Mouse (Mus musculus): Measurements from ENCODE around the gene Ddias.

The Ddias gene

DNA sequence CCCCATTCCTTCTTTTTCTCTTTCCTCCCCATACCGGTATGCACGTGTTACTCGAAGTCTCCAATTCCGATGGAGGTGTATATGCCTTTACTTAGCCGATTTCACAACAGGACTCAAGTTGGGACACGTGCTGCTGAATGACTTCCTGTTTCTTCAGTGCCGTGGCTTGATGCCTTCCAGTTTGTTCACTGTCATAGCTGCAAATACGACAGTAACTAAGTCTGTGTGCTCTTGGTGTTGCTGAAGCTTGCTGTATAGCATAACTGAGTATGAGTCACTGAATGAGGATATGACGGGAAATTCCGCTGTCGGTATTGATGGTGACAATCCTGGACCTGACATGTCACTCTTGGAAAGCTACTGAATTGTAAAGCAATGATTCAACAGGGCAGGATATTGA lies 36.8 kb downstream of the Ddias start:
- Histone ChIP-seq H3K36me3 (ENCODE audit: insufficient read depth, low read length) (peaks cover 9% of the 10 kb centered on the region; the same call in 1 of the 2 replicates), H3K9me3 (ENCODE audit: low read length) (no peaks in the 10 kb centered on the region), H3K4me3 (replicated peaks; ENCODE audit: low read length) (no peak overlapping the region), H3K4me1 (replicated peaks; ENCODE audit: low read depth, low read length) (no peaks in the 10 kb centered on the region), H3K27me3 (ENCODE audit: insufficient read depth, low read length) (no peaks in the 10 kb centered on the region)
- TF ChIP-seq POU5F1 (IDR thresholded peaks at IDR 0.05; ENCODE audit: borderline replicate concordance, low read length), result no peak
- TF ChIP-seq CTCF (conservative IDR thresholded peaks at IDR 0.05; ENCODE audit: low read length), result no peak
- TF ChIP-seq NANOG (IDR thresholded peaks at IDR 0.05; ENCODE audit: borderline replicate concordance, low read length), result no peak

DNA sequence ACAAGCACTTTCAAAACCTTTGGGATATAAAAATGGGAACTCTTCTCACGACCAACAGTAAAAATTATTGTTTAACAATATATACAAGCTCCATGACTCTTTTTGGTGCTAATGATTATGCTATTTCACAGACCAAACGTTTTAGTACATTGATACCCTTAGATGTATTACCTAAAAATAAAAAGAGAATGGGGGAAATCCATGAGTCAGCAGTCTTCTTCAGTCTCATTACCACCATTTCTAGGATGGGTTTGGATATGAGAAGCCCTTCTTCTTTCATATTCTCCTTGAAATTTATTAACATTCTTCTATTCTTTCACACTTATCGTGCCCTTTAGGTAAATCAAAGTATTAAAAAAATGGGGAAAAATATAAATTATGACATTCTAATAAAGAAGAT lies 37.6 kb downstream of the Ddias start:
- TF ChIP-seq POU5F1 (IDR thresholded peaks at IDR 0.05; ENCODE audit: borderline replicate concordance, low read length) (no peak), NANOG (IDR thresholded peaks at IDR 0.05; ENCODE audit: borderline replicate concordance, low read length) (no peak), CTCF (conservative IDR thresholded peaks at IDR 0.05; ENCODE audit: low read length) (no peak)
- no peaks in the 10 kb centered on the region for H3K4me1 ChIP-seq (replicated peaks; ENCODE audit: low read depth, low read length)
- H3K9me3 ChIP-seq (ENCODE audit: low read length), result no peaks in the 10 kb centered on the region

DNA sequence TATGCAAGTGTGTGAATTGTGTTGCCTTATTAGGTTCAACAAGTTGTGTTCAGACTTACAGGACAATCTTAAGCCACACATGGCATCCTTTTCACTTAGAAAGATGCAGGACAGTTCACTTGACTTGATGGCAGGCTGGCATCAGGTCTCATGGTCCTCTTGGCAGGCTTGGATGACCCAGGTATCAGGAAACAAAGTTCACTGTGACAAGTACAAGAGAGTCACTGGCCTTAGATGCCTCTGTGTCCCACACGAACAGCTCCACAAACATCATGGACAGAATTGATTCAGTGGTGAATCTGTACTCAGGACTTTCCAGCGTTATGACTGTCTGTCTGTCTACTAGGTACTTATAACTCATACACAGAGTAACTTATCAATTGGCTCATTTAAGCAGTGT lies 39.7 kb downstream of the Ddias start:
- TF ChIP-seq POU5F1 (IDR thresholded peaks at IDR 0.05; ENCODE audit: borderline replicate concordance, low read length) (no peak), NANOG (IDR thresholded peaks at IDR 0.05; ENCODE audit: borderline replicate concordance, low read length) (no peak)
- Histone ChIP-seq H3K36me3 (ENCODE audit: insufficient read depth, low read length) (peaks cover 9% of the 10 kb centered on the region; the same call in 1 of the 2 replicates), H3K4me3 (replicated peaks; ENCODE audit: low read length) (no peak overlapping the region), H3K4me1 (replicated peaks; ENCODE audit: low read depth, low read length) (no peaks in the 10 kb centered on the region), H3K9me3 (ENCODE audit: low read length) (no peaks in the 10 kb centered on the region), H3K27me3 (ENCODE audit: insufficient read depth, low read length) (no peaks in the 10 kb centered on the region)

More for the DNA sequence above, 37.6 kb downstream of the Ddias start:
- no peak overlapping the region for H3K4me3 ChIP-seq (replicated peaks; ENCODE audit: low read length)
- H3K27me3 ChIP-seq (ENCODE audit: insufficient read depth, low read length), result no peaks in the 10 kb centered on the region
- H3K36me3 ChIP-seq (ENCODE audit: insufficient read depth, low read length), result peaks cover 9% of the 10 kb centered on the region; the same call in 1 of the 2 replicates

DNA sequence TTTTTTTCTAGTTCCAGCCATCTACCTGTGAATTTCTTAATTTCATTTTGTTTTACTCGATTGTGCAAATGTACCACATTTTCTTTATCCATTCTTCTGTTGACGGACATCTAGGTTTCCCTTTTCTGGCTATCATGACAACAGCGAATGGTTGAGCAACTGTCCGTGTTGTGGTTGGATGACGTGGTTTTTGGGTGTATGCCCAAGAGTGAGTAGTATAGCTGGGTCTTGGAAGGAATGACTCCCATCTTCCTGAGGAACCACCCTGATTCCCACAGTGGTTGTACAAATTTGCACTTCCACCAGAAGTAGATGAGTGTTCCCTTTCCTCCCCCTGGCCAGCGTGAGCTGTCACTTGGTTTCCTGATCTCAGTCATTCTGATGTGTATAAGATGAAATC lies 41.7 kb downstream of the Ddias start:
- H3K27me3 ChIP-seq (ENCODE audit: insufficient read depth, low read length), result no peaks in the 10 kb centered on the region
- no peak overlapping the region for H3K4me3 ChIP-seq (replicated peaks; ENCODE audit: low read length)
- TF ChIP-seq POU5F1 (IDR thresholded peaks at IDR 0.05; ENCODE audit: borderline replicate concordance, low read length), result no peak
- no peak for TF ChIP-seq NANOG (IDR thresholded peaks at IDR 0.05; ENCODE audit: borderline replicate concordance, low read length)
- no peak for TF ChIP-seq CTCF (conservative IDR thresholded peaks at IDR 0.05; ENCODE audit: low read length)
- H3K4me1 ChIP-seq (replicated peaks; ENCODE audit: low read depth, low read length), result no peaks in the 10 kb centered on the region
- peaks cover 9% of the 10 kb centered on the region; the same call in 1 of the 2 replicates for H3K36me3 ChIP-seq (ENCODE audit: insufficient read depth, low read length)
- H3K9me3 ChIP-seq (ENCODE audit: low read length), result no peaks in the 10 kb centered on the region

DNA sequence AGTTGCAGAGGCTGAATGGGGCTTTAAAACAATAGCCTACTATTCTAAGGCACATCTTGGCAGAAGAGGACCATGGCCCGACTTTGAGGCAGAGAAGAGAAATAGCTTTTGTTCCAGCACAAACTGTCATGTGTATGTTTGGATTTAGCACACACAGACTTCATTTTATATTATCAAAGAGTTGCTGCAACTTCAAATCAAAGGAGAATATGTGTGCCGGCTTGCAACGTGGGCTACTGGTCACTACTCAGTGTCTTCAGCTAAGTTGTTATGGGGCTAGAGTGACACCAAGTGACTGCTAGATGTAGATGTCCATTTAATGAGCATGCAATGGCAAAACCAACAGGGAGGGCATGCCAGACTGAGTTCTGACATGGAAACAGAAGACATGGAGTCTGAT lies 46.1 kb downstream of the Ddias start:
- no peaks in the 10 kb centered on the region for H3K4me1 ChIP-seq (replicated peaks; ENCODE audit: low read depth, low read length)
- no peaks in the 10 kb centered on the region for H3K9me3 ChIP-seq (ENCODE audit: low read length)
- no peaks in the 10 kb centered on the region for H3K36me3 ChIP-seq (ENCODE audit: insufficient read depth, low read length)
- no peak overlapping the region for H3K4me3 ChIP-seq (replicated peaks; ENCODE audit: low read length)
- H3K27me3 ChIP-seq (ENCODE audit: insufficient read depth, low read length), result no peaks in the 10 kb centered on the region
- TF ChIP-seq NANOG (IDR thresholded peaks at IDR 0.05; ENCODE audit: borderline replicate concordance, low read length), result no peak
- TF ChIP-seq POU5F1 (IDR thresholded peaks at IDR 0.05; ENCODE audit: borderline replicate concordance, low read length), result no peak
- TF ChIP-seq CTCF (conservative IDR thresholded peaks at IDR 0.05; ENCODE audit: low read length), result no peak

DNA sequence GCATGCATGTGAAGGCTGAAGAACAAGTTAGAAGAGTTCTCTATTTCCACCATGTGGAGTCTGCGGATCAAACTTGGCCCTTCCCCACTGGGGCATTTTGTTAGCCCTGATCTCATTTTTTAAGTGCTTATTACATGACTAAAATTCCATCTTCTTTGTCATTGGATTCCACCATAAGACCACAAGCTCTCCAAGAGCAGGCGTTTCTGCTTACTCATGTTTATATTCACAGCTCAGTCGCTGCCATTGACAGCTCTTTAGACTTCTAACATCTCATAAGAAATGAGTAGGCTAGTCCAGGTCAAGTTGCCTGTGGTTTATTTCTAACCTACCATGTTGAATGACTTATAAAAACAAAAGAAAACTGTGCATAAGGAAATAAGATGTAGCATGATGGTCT lies 47.8 kb downstream of the Ddias start:
- no peaks in the 10 kb centered on the region for H3K36me3 ChIP-seq (ENCODE audit: insufficient read depth, low read length)
- no peaks in the 10 kb centered on the region for H3K9me3 ChIP-seq (ENCODE audit: low read length)
- no peak overlapping the region for H3K4me3 ChIP-seq (replicated peaks; ENCODE audit: low read length)
- H3K27me3 ChIP-seq (ENCODE audit: insufficient read depth, low read length), result no peaks in the 10 kb centered on the region
- H3K4me1 ChIP-seq (replicated peaks; ENCODE audit: low read depth, low read length), result no peaks in the 10 kb centered on the region
- TF ChIP-seq NANOG (IDR thresholded peaks at IDR 0.05; ENCODE audit: borderline replicate concordance, low read length) (no peak), POU5F1 (IDR thresholded peaks at IDR 0.05; ENCODE audit: borderline replicate concordance, low read length) (no peak)

DNA sequence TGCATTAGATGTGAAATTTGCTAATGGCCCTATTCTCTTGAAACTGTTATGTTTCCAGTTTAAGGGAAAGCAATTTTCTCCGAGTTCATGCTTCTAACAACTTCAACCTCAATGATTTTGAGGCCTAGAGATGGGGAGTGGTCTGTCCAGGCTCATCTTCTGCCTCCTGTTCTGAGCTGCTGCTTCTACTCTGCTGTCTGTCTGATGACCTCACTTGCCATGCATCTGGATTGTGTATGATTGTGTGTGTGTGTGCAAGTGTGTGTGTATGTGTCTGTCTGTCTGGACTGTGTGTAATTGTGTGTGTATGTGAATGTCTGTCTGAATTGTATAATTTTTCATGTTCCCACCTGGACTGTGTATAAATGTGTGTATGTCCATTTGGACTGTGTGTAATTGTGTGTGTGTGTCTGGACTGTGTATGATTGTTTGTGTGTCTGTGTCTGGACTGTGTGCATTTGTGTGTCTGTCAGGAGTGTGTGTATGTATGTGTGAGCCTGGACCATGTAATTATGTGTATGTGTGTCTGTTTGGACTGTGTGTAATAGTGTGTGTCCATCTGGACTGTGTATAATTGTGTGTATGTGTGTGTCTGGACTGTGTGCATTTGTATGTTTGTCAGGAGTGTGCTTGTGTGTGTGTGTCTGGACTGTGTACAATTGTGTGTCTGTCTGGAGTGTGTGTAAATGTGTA lies 51.5 kb downstream of the Ddias start:
- Histone ChIP-seq H3K27me3 (ENCODE audit: insufficient read depth, low read length) (no peaks in the 10 kb centered on the region), H3K4me3 (replicated peaks; ENCODE audit: low read length) (no peak overlapping the region), H3K9me3 (ENCODE audit: low read length) (no peaks in the 10 kb centered on the region), H3K36me3 (ENCODE audit: insufficient read depth, low read length) (no peaks in the 10 kb centered on the region), H3K4me1 (replicated peaks; ENCODE audit: low read depth, low read length) (no peaks in the 10 kb centered on the region)
- no peak for TF ChIP-seq POU5F1 (IDR thresholded peaks at IDR 0.05; ENCODE audit: borderline replicate concordance, low read length)

DNA sequence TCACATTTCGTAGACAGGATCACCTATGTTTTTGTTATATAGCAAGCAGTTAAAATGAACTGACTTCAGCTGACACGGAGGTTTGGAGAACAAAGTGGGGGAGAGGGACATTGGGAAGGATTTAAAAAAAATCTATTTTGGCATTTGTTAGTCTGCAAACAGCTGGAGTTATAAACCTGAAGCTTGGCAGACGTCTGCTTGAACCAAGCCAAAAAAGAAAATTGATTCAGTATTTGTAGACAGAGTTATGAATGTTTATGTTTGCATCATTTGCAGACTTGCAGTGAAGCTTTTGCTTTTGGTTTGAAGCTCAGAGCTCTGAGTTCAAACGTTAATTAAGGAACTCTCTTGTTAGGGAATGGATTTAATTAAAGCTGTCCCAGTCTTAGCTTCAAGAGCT lies 52.2 kb downstream of the Ddias start:
- Histone ChIP-seq H3K9me3 (ENCODE audit: low read length) (no peaks in the 10 kb centered on the region), H3K36me3 (ENCODE audit: insufficient read depth, low read length) (no peaks in the 10 kb centered on the region), H3K4me1 (replicated peaks; ENCODE audit: low read depth, low read length) (no peaks in the 10 kb centered on the region), H3K4me3 (replicated peaks; ENCODE audit: low read length) (no peak overlapping the region), H3K27me3 (ENCODE audit: insufficient read depth, low read length) (no peaks in the 10 kb centered on the region)
- TF ChIP-seq POU5F1 (IDR thresholded peaks at IDR 0.05; ENCODE audit: borderline replicate concordance, low read length), result no peak
- no peak for TF ChIP-seq NANOG (IDR thresholded peaks at IDR 0.05; ENCODE audit: borderline replicate concordance, low read length)
- no peak for TF ChIP-seq CTCF (conservative IDR thresholded peaks at IDR 0.05; ENCODE audit: low read length)

DNA sequence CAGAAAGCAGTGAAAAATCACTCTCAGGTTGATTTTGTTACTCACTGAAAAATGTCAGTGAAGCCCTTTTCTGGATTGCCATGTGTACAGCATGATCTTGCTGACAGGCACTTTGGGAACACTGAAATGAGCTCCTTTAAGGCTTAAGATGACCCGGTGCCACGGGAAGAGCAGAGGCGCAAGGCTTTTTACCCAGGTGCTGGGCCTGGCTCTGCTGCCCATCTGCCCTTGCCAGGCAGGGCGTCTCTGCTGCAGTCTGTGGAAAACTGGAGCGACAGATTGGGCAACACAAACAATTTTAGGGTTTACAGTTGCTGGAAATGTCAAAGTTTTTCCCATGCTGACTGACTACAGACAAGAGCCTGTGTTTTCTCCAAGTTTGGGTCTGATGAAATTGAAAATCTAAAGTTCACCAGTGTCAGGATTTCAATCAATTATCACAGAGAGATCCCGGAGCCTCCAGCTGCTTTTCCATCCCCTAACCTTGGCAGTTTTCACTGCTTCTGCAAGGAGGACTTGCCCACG lies 53.0 kb downstream of the Ddias start:
- Histone ChIP-seq H3K4me1 (replicated peaks; ENCODE audit: low read depth, low read length) (no peaks in the 10 kb centered on the region), H3K27me3 (ENCODE audit: insufficient read depth, low read length) (no peaks in the 10 kb centered on the region), H3K9me3 (ENCODE audit: low read length) (no peaks in the 10 kb centered on the region), H3K4me3 (replicated peaks; ENCODE audit: low read length) (no peak overlapping the region), H3K36me3 (ENCODE audit: insufficient read depth, low read length) (no peaks in the 10 kb centered on the region)
- TF ChIP-seq NANOG (IDR thresholded peaks at IDR 0.05; ENCODE audit: borderline replicate concordance, low read length) (no peak), POU5F1 (IDR thresholded peaks at IDR 0.05; ENCODE audit: borderline replicate concordance, low read length) (no peak), CTCF (conservative IDR thresholded peaks at IDR 0.05; ENCODE audit: low read length) (no peak)
